Mouse (Mus musculus) CH12.LX (cell line): ENCODE data around the gene Trim12a. TPM values are rescaled to one million over a fixed set of nuclear protein-coding genes. Genes with fewer than 3 reads are reported as not detected.
A peak's percentile ranks its signal among the peaks of the same experiment; 100 is the strongest.
"Not testable (repeated sequence)": the region's sequence is repeated elsewhere in the genome, so short reads cannot be mapped to it uniquely, and the experiment has no call there.

ENCODE experiments used
- DNase-seq: peaks from one replicate; pipeline ENCODE4 v3.0.0-alpha.2; 2013; ENCODE audit errors: extremely low read depth
- H3K27ac ChIP-seq: 2 replicates; pipeline ENCODE4 v1.5.1; 2012; ENCODE audit warnings: low read depth, mild to moderate bottlenecking, control low read depth, moderate library complexity; ENCODE audit not compliant: insufficient read depth
- H3K27me3 ChIP-seq: replicated peaks from 2 replicates; pipeline ENCODE3; 2012; ENCODE audit warnings: inconsistent platforms
- H3K36me3 ChIP-seq, 2 experiments: replicated peaks in 1 of 2; 2 replicates each; pipeline versions ENCODE3 to v1.6.1; 2012; ENCODE audit warnings: inconsistent platforms in 1 of 2, low read length in 1 of 2, mild to moderate bottlenecking in 1 of 2, mixed read lengths in 1 of 2, moderate library complexity in 1 of 2; ENCODE audit not compliant: control insufficient read depth in 1 of 2, insufficient read depth in 1 of 2
- H3K4me1 ChIP-seq, 2 experiments: 2 replicates each; pipeline ENCODE4 v1.6.1; 2012; ENCODE audit warnings: inconsistent platforms in 1 of 2, moderate library complexity in 1 of 2; ENCODE audit not compliant: insufficient read depth in 2 of 2, control insufficient read depth in 1 of 2
- H3K4me2 ChIP-seq: 2 replicates; pipeline ENCODE4 v1.6.1; 2012; ENCODE audit warnings: low read depth, mild to moderate bottlenecking, control low read depth; ENCODE audit not compliant: poor library complexity, insufficient read depth, severe bottlenecking
- H3K4me3 ChIP-seq, 3 experiments: fragments of 150-350 bp in 1 of 3; sonication (generic) in 1 of 3; replicated peaks in 1 of 3; 2 replicates each; pipeline versions ENCODE3 to v1.5.1; 2011 to 2012; ENCODE audit warnings: low read depth in 2 of 3, low read length in 2 of 3, mild to moderate bottlenecking in 2 of 3, moderate library complexity in 2 of 3, control low read depth in 1 of 3, improper control_type of control experiment in 1 of 3, inconsistent platforms in 1 of 3, mixed read lengths in 1 of 3; ENCODE audit not compliant: poor library complexity in 1 of 3
- H3K79me2 ChIP-seq: replicated peaks from 2 replicates; pipeline ENCODE4 v1.6.1; 2012; ENCODE audit warnings: mild to moderate bottlenecking, moderate library complexity; ENCODE audit not compliant: control insufficient read depth, poor library complexity, insufficient read depth, severe bottlenecking; ENCODE audit errors: extremely low read depth
- H3K9ac ChIP-seq: 2 replicates; pipeline ENCODE4 v1.6.1; 2012; ENCODE audit warnings: low read depth, mild to moderate bottlenecking, control low read depth, moderate library complexity; ENCODE audit not compliant: insufficient read depth
- H3K9me3 ChIP-seq: replicated peaks from 2 replicates; pipeline ENCODE3; 2012; ENCODE audit warnings: low read length, inconsistent platforms, mixed read lengths
- BHLHE40 ChIP-seq: IDR thresholded peaks from 2 replicates; pipeline ENCODE4 v1.6.1; 2011; ENCODE audit warnings: mild to moderate bottlenecking, low read depth, low read length, improper control_type of control experiment
- CHD1 ChIP-seq: IDR thresholded peaks from 2 replicates; pipeline ENCODE4 v1.6.1; 2012; ENCODE audit warnings: low read depth, low read length, improper control_type of control experiment, inconsistent platforms
- CHD2 ChIP-seq: IDR thresholded peaks from 2 replicates; pipeline ENCODE4 v1.6.1; 2011; ENCODE audit warnings: low read length, improper control_type of control experiment
- E2F4 ChIP-seq: IDR thresholded peaks from 2 replicates; pipeline ENCODE4 v1.6.1; 2011; ENCODE audit warnings: low read depth, low read length, improper control_type of control experiment; ENCODE audit not compliant: insufficient replicate concordance
- ELF1 ChIP-seq: IDR thresholded peaks from 2 replicates; pipeline ENCODE4 v1.6.1; 2014; ENCODE audit warnings: low read depth, mild to moderate bottlenecking, inconsistent platforms, low read length, improper control_type of control experiment
- EP300 ChIP-seq: IDR thresholded peaks from 2 replicates; pipeline ENCODE4 v1.6.1; 2011; ENCODE audit warnings: low read length, improper control_type of control experiment
- ETS1 ChIP-seq: conservative IDR thresholded peaks from 2 replicates; pipeline ENCODE4 v1.6.1; 2012; ENCODE audit warnings: low read depth, mild to moderate bottlenecking, inconsistent platforms, low read length, improper control_type of control experiment, moderate library complexity
- HCFC1 ChIP-seq: IDR thresholded peaks from 2 replicates; pipeline ENCODE4 v1.6.1; 2012; ENCODE audit warnings: low read depth, mild to moderate bottlenecking, inconsistent platforms, low read length, improper control_type of control experiment
- IRF4 ChIP-seq: IDR thresholded peaks from 2 replicates; pipeline ENCODE4 v1.6.1; 2014; ENCODE audit warnings: low read depth, mild to moderate bottlenecking, inconsistent platforms, low read length, improper control_type of control experiment
- MAFK ChIP-seq: IDR thresholded peaks from 2 replicates; pipeline ENCODE4 v1.6.1; 2011; ENCODE audit warnings: low read length, improper control_type of control experiment; ENCODE audit not compliant: insufficient replicate concordance
- MAZ ChIP-seq: IDR thresholded peaks from 2 replicates; pipeline ENCODE4 v1.6.1; 2012; ENCODE audit warnings: low read depth, mild to moderate bottlenecking, inconsistent platforms, low read length, improper control_type of control experiment, moderate library complexity
- MXI1 ChIP-seq: IDR thresholded peaks from 2 replicates; pipeline ENCODE4 v1.6.1; 2011; ENCODE audit warnings: mild to moderate bottlenecking, low read depth, low read length, improper control_type of control experiment
- MYC ChIP-seq: IDR thresholded peaks from 2 replicates; pipeline ENCODE4 v1.6.1; 2011; ENCODE audit warnings: low read depth, mild to moderate bottlenecking, improper control_type of control experiment, low read length
- NELFE ChIP-seq: IDR thresholded peaks from 2 replicates; pipeline ENCODE4 v1.6.1; 2011; ENCODE audit warnings: low read depth, low read length, improper control_type of control experiment
- POLR2A ChIP-seq: IDR thresholded peaks from 2 replicates; pipeline ENCODE4 v1.6.1; 2011; ENCODE audit warnings: low read depth, mild to moderate bottlenecking, improper control_type of control experiment, low read length
- POLR2AphosphoS2 ChIP-seq: IDR thresholded peaks from 2 replicates; pipeline ENCODE4 v1.6.1; 2011; ENCODE audit warnings: low read depth, low read length, improper control_type of control experiment
- SIN3A ChIP-seq: IDR thresholded peaks from 2 replicates; pipeline ENCODE4 v1.6.1; 2012; ENCODE audit warnings: low read length, improper control_type of control experiment, inconsistent platforms
- SMC3 ChIP-seq: IDR thresholded peaks from 2 replicates; pipeline ENCODE4 v1.6.1; 2011; ENCODE audit warnings: low read depth, low read length, improper control_type of control experiment
- TBP ChIP-seq: conservative IDR thresholded peaks from 2 replicates; pipeline ENCODE4 v1.6.1; 2011; ENCODE audit warnings: low read depth, low read length, improper control_type of control experiment
- TCF12 ChIP-seq: IDR thresholded peaks from 2 replicates; pipeline ENCODE4 v1.6.1; 2014; ENCODE audit warnings: low read depth, mild to moderate bottlenecking, inconsistent platforms, low read length, improper control_type of control experiment
- UBTF ChIP-seq: IDR thresholded peaks from 2 replicates; pipeline ENCODE4 v1.6.1; 2012; ENCODE audit warnings: low read depth, mild to moderate bottlenecking, inconsistent platforms, low read length, improper control_type of control experiment, moderate library complexity
- USF1 ChIP-seq: IDR thresholded peaks from 2 replicates; pipeline ENCODE4 v1.6.1; 2014; ENCODE audit warnings: low read depth, mild to moderate bottlenecking, inconsistent platforms, low read length, improper control_type of control experiment
- ZMIZ1 ChIP-seq: IDR thresholded peaks from 2 replicates; pipeline ENCODE4 v1.6.1; 2012; ENCODE audit warnings: low read depth, mild to moderate bottlenecking, inconsistent platforms, low read length, improper control_type of control experiment
- ZNF384 ChIP-seq: IDR thresholded peaks from 2 replicates; pipeline ENCODE4 v1.6.1; 2012; ENCODE audit warnings: low read depth, low read length, improper control_type of control experiment, inconsistent platforms
- dilution Hi-C: fragments of 300-500 bp; cut with MboI; formaldehyde crosslinking; loops from 2 replicates; pipeline ENCODE4 v1.14.3; 2020; ENCODE audit warnings: low sequenced_read_pairs; ENCODE audit not compliant: extremely low pct_unique_long_range_greater_than_20kb, extremely low pct_ligation_motif_present
- in situ Hi-C: fragments of 300-500 bp; cut with MboI; formaldehyde crosslinking; loops from 3 replicates; pipeline ENCODE4 v1.14.3; 2019; ENCODE audit warnings: low sequenced_read_pairs, low pct_ligation_motif_present, low pct_unique_long_range_greater_than_20kb, mixed read lengths
- polyA plus RNA-seq: library from polyadenylated mRNA; unstranded; fragments of >175 nt; gene quantifications from 2 replicates; pipeline ENCODE4 v1.2.1, GENCODE M21; 2012; ENCODE audit warnings: low read depth; ENCODE audit not compliant: insufficient read length
- total RNA-seq, 2 experiments: library from RNA; depleted of rRNA; stranded (reverse); fragments of 300-350 nt in 1 of 2; fragments of >200 nt in 1 of 2; gene quantifications; 2 replicates each; pipeline ENCODE4 v1.2.3; 2012 to 2014

The Trim12a gene
- total and polyA plus RNA-seq, 3 experiments, result 14.6 to 33.4 (median 18.3) TPM

- Histone ChIP-seq H3K79me2 (0 out of 2 replicates have a peak, but pooled peaks cover 10% of the 10 kb centered on the region), H3K27me3 (no peaks in the 10 kb centered on the region), H3K4me2 (peak within 1 kb of the TSS; percentile 84), H3K9ac (peak within 1 kb of the TSS; percentile 59), H3K36me3 (peaks cover 0 to 3% of the 10 kb centered on the region in 2 experiments), H3K4me1 (peaks cover 6 to 18% of the 10 kb centered on the region in 2 experiments; a peak in 3 of 4 replicates), H3K27ac (peak within 1 kb of the TSS; percentile 60), H3K4me3 (peak within 1 kb of the TSS; percentile 69 to 97 (median 90)), H3K9me3 (no peaks in the 10 kb centered on the region)
- dilution Hi-C loops (no loop called here), in situ Hi-C loops (loop anchor here (25.0 kb wide), 1 partner anchor 234 kb away; the partner anchor contains the start of genes Olfr653 and Olfr654)
- 0 out of 2 replicates have a peak, but pooled peaks have one; percentile 46 for TF ChIP-seq MAZ
- TF ChIP-seq UBTF, result no peak
- TF ChIP-seq CHD1, result no peak
- peak; percentile 83 for TF ChIP-seq POLR2A
- TF ChIP-seq SIN3A, result peak; percentile 77; the same call in 1 of the 2 replicates
- TF ChIP-seq TCF12, result peak; percentile 59
- no peak for TF ChIP-seq MYC
- TF ChIP-seq NELFE, result peak; percentile 84
- TF ChIP-seq ETS1, result peak; percentile 76
- peak; percentile 16; the same call in 1 of the 2 replicates for TF ChIP-seq MXI1
- peak; percentile 8; the same call in 1 of the 2 replicates for TF ChIP-seq SMC3
- peak; percentile 81; the same call in 1 of the 2 replicates for TF ChIP-seq TBP
- TF ChIP-seq ELF1, result peak; percentile 62
- TF ChIP-seq EP300, result peak; percentile 28; the same call in 1 of the 2 replicates
- TF ChIP-seq IRF4, result peak; percentile 81
- TF ChIP-seq USF1, result no peak
- TF ChIP-seq BHLHE40, result peak; percentile 68
- TF ChIP-seq ZMIZ1, result peak; percentile 68; the same call in 1 of the 2 replicates
- peak; percentile 76; the same call in 1 of the 2 replicates for TF ChIP-seq POLR2AphosphoS2
- TF ChIP-seq CHD2, result peak; percentile 82; the same call in 1 of the 2 replicates
- TF ChIP-seq E2F4, result no peak
- no peak for TF ChIP-seq ZNF384
- no peak for TF ChIP-seq MAFK
- TF ChIP-seq HCFC1, result peak; percentile 37; the same call in 1 of the 2 replicates
- DNase-seq, result peak; percentile 93
Measured at GRCm38 (mm10) chr7:104352717-104353599, 37.7 kb upstream of the Trim12a start, which contains the start of gene Trim12c. Trim12c (minus strand) TSS chr7:104353362.

- H3K4me3 ChIP-seq, in situ Hi-C loops, H3K27ac ChIP-seq, DNase-seq, H3K9me3 ChIP-seq, dilution Hi-C loops, H3K27me3 ChIP-seq, H3K4me2 ChIP-seq, H3K9ac ChIP-seq: not testable (repeated sequence)
- Histone ChIP-seq H3K36me3 (peaks cover 19 to 22% of the 10 kb centered on the region in 2 experiments), H3K4me1 (peaks cover 0 to 10% of the 10 kb centered on the region in 2 experiments; a peak in 1 of 4 replicates), H3K79me2 (0 out of 2 replicates have a peak, but pooled peaks cover 10% of the 10 kb centered on the region)
Measured at GRCm38 (mm10) chr7:104348043-104348442, 32.8 kb upstream of the Trim12a start.

- H3K4me3 ChIP-seq, H3K9ac ChIP-seq, H3K4me1 ChIP-seq, H3K79me2 ChIP-seq, H3K27ac ChIP-seq, dilution Hi-C loops, DNase-seq, in situ Hi-C loops, H3K4me2 ChIP-seq, H3K9me3 ChIP-seq, H3K27me3 ChIP-seq: not testable (repeated sequence)
- peaks cover 9 to 17% of the 10 kb centered on the region in 2 experiments for H3K36me3 ChIP-seq
Measured at GRCm38 (mm10) chr7:104340744-104341143, 25.5 kb upstream of the Trim12a start.
